Mouse (Mus musculus): Measurements from ENCODE around the gene Gm20219. TPM values are rescaled to one million over a fixed set of nuclear protein-coding genes. Genes with fewer than 3 reads are reported as not detected.

The Gm20219 gene
- total RNA-seq, 1 experiment = 1.5 TPM

GRCm38 (mm10) chr17:56544699-56545387, 9.3 kb downstream of the Gm20219 start:
- Histone ChIP-seq H3K4me1 (ENCODE audit: control insufficient read depth in 2 of 2, insufficient read depth in 2 of 2, low read length in 2 of 2, poor library complexity in 1 of 2) (no peaks in the 10 kb centered on the region; a peak in 1 of 4 replicates), H3K36me3 (ENCODE audit: control insufficient read depth, insufficient read depth, low read length, poor library complexity, severe bottlenecking) (no peaks in the 10 kb centered on the region), H3K9me3 (ENCODE audit: control insufficient read depth, insufficient read depth, low read depth, low read length) (no peaks in the 10 kb centered on the region), H3K4me3 (ENCODE audit: insufficient read depth in 1 of 2, low read depth in 1 of 2, low read length in 2 of 2, poor library complexity in 1 of 2, severe bottlenecking in 1 of 2) (no peak overlapping the region), H3K27ac (ENCODE audit: insufficient read depth, low read depth, low read length, poor library complexity, severe bottlenecking) (no peak overlapping the region), H3K9ac (ENCODE audit: insufficient read depth, low read depth, low read length, poor library complexity, severe bottlenecking) (no peak overlapping the region)
- DNase-seq (ENCODE audit: low read depth, low spot score) = no peak
- no peak for TF ChIP-seq MAFK (IDR thresholded peaks at IDR 0.05; ENCODE audit: insufficient read depth, low read depth, low read length)
- no peak for TF ChIP-seq HCFC1 (IDR thresholded peaks at IDR 0.05; ENCODE audit: borderline replicate concordance, insufficient read depth, low read length)
- TF ChIP-seq ZC3H11A (IDR thresholded peaks at IDR 0.05; ENCODE audit: borderline replicate concordance, low read depth, low read length) = no peak
- in situ Hi-C loops (cut with MboI; ENCODE audit: low sequenced_read_pairs in 2 of 2, unreplicated experiment in 2 of 2) = no loop called here

DNA sequence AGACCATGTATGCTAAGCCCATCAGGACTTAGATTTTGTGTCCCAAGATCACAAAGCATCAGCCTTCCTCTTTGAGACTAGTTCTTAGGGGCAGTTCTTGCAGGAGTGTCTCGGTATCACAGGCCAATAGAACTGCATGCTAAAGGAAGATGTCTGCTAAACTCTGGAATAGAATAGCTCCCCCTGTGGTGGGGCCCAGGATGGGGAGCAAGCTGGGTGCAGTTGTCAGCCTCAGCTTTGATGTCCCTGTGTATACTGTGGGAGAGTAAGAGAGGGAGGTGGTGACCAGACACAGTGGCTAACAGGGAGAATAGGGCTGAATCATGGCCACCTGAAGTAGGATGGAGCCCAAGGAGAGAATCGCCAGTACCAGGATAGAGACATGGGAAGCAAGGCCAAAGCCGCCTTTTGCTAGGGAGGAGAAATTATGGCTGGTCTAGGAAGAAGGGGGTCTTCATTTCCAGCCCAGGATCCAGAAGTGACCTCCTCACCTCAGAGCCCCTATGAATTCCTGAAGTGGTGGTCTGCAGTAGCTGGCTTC, 10.4 kb downstream of the Gm20219 start:
- Histone ChIP-seq H3K4me3 (ENCODE audit: insufficient read depth in 1 of 2, low read depth in 1 of 2, low read length in 2 of 2, poor library complexity in 1 of 2, severe bottlenecking in 1 of 2) (no peak overlapping the region), H3K9ac (ENCODE audit: insufficient read depth, low read depth, low read length, poor library complexity, severe bottlenecking) (no peak overlapping the region), H3K36me3 (ENCODE audit: control insufficient read depth, insufficient read depth, low read length, poor library complexity, severe bottlenecking) (no peaks in the 10 kb centered on the region), H3K27ac (ENCODE audit: insufficient read depth, low read depth, low read length, poor library complexity, severe bottlenecking) (no peak overlapping the region), H3K4me1 (ENCODE audit: control insufficient read depth in 2 of 2, insufficient read depth in 2 of 2, low read length in 2 of 2, poor library complexity in 1 of 2) (no peaks in the 10 kb centered on the region; a peak in 1 of 4 replicates), H3K9me3 (ENCODE audit: control insufficient read depth, insufficient read depth, low read depth, low read length) (no peaks in the 10 kb centered on the region)
- DNase-seq (ENCODE audit: low read depth, low spot score) = no peak
- TF ChIP-seq CHD2 (IDR thresholded peaks at IDR 0.05; ENCODE audit: low read depth, low read length) (no peak), MAFK (IDR thresholded peaks at IDR 0.05; ENCODE audit: insufficient read depth, low read depth, low read length) (no peak), ZC3H11A (IDR thresholded peaks at IDR 0.05; ENCODE audit: borderline replicate concordance, low read depth, low read length) (no peak), ZNF384 (IDR thresholded peaks at IDR 0.05; ENCODE audit: low read depth, low read length) (no peak), HCFC1 (IDR thresholded peaks at IDR 0.05; ENCODE audit: borderline replicate concordance, insufficient read depth, low read length) (no peak)
- in situ Hi-C loops (cut with MboI; ENCODE audit: low sequenced_read_pairs in 2 of 2, unreplicated experiment in 2 of 2) = no loop called here

GRCm38 (mm10) chr17:56542736-56543135, 11.5 kb downstream of the Gm20219 start:
- no peak overlapping the region for H3K27ac ChIP-seq (ENCODE audit: insufficient read depth, low read depth, low read length, poor library complexity, severe bottlenecking)
- DNase-seq (ENCODE audit: low read depth, low spot score) = no peak
- no peak overlapping the region for H3K9ac ChIP-seq (ENCODE audit: insufficient read depth, low read depth, low read length, poor library complexity, severe bottlenecking)
- TF ChIP-seq ZNF384 (IDR thresholded peaks at IDR 0.05; ENCODE audit: low read depth, low read length) = no peak
- no peak for TF ChIP-seq CHD2 (IDR thresholded peaks at IDR 0.05; ENCODE audit: low read depth, low read length)
- no peak for TF ChIP-seq MAFK (IDR thresholded peaks at IDR 0.05; ENCODE audit: insufficient read depth, low read depth, low read length)
- no peak for TF ChIP-seq ZC3H11A (IDR thresholded peaks at IDR 0.05; ENCODE audit: borderline replicate concordance, low read depth, low read length)
- TF ChIP-seq HCFC1 (IDR thresholded peaks at IDR 0.05; ENCODE audit: borderline replicate concordance, insufficient read depth, low read length) = no peak
- in situ Hi-C loops (cut with MboI; ENCODE audit: low sequenced_read_pairs in 2 of 2, unreplicated experiment in 2 of 2) = no loop called here
- H3K4me1 ChIP-seq (ENCODE audit: control insufficient read depth in 2 of 2, insufficient read depth in 2 of 2, low read length in 2 of 2, poor library complexity in 1 of 2) = no peaks in the 10 kb centered on the region; a peak in 1 of 4 replicates
- H3K4me3 ChIP-seq (ENCODE audit: insufficient read depth in 1 of 2, low read depth in 1 of 2, low read length in 2 of 2, poor library complexity in 1 of 2, severe bottlenecking in 1 of 2) = no peak overlapping the region
- H3K9me3 ChIP-seq (ENCODE audit: control insufficient read depth, insufficient read depth, low read depth, low read length) = no peaks in the 10 kb centered on the region
- H3K36me3 ChIP-seq (ENCODE audit: control insufficient read depth, insufficient read depth, low read length, poor library complexity, severe bottlenecking) = no peaks in the 10 kb centered on the region

DNA sequence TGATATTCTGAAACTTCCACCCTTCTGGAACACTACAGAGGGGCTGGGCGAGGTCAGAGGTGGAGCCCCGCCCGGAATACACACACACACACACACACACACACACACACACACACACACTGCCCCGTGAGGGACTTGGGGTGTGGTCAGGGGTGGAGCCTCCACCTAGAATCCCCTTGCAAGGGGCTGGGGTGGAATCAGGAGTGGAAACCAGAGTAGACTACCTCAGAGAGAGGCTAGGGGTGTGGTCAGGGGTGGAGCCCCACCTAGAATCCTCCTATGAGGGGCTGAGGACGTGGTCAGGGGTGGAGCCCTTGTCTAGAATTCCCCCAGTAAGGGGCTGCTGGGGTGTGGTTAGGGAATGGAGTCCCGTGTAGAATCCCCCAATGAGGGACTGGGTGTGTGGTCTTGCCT, 13.6 kb downstream of the Gm20219 start:
- no peaks in the 10 kb centered on the region; a peak in 1 of 4 replicates for H3K4me1 ChIP-seq (ENCODE audit: control insufficient read depth in 2 of 2, insufficient read depth in 2 of 2, low read length in 2 of 2, poor library complexity in 1 of 2)
- in situ Hi-C loops (cut with MboI; ENCODE audit: low sequenced_read_pairs in 2 of 2, unreplicated experiment in 2 of 2) = no loop called here
- H3K9me3 ChIP-seq (ENCODE audit: control insufficient read depth, insufficient read depth, low read depth, low read length) = no peaks in the 10 kb centered on the region
- H3K4me3 ChIP-seq (ENCODE audit: insufficient read depth in 1 of 2, low read depth in 1 of 2, low read length in 2 of 2, poor library complexity in 1 of 2, severe bottlenecking in 1 of 2) = no peak overlapping the region
- DNase-seq (ENCODE audit: low read depth, low spot score) = peak; percentile 40
- TF ChIP-seq ZC3H11A (IDR thresholded peaks at IDR 0.05; ENCODE audit: borderline replicate concordance, low read depth, low read length) (no peak), MAFK (IDR thresholded peaks at IDR 0.05; ENCODE audit: insufficient read depth, low read depth, low read length) (no peak), HCFC1 (IDR thresholded peaks at IDR 0.05; ENCODE audit: borderline replicate concordance, insufficient read depth, low read length) (no peak), CHD2 (IDR thresholded peaks at IDR 0.05; ENCODE audit: low read depth, low read length) (no peak), ZNF384 (IDR thresholded peaks at IDR 0.05; ENCODE audit: low read depth, low read length) (no peak)
- no peak overlapping the region for H3K27ac ChIP-seq (ENCODE audit: insufficient read depth, low read depth, low read length, poor library complexity, severe bottlenecking)
- no peaks in the 10 kb centered on the region for H3K36me3 ChIP-seq (ENCODE audit: control insufficient read depth, insufficient read depth, low read length, poor library complexity, severe bottlenecking)
- no peak overlapping the region for H3K9ac ChIP-seq (ENCODE audit: insufficient read depth, low read depth, low read length, poor library complexity, severe bottlenecking)
